Mouse (Mus musculus) neural tube, embryonic 15.5 days (tissue): ENCODE data around the gene Faah. TPM values are rescaled to one million over a fixed set of nuclear protein-coding genes. Genes with fewer than 3 reads are reported as not detected.

Experiments
- ATAC-seq: fragments of 200-750 bp; cut with Nextera tagmentation; 2 replicates; pipeline ENCODE4 v1.8.0; 2017; ENCODE audit warnings: mild to moderate bottlenecking, moderate TSS enrichment, moderate library complexity; ENCODE audit not compliant: low FRiP score
- H3K27ac ChIP-seq: fragments of 300-500 bp; sonication (generic); replicated peaks from 2 replicates; pipeline ENCODE4 v1.5.1; 2015; ENCODE audit warnings: mild to moderate bottlenecking, inconsistent platforms
- H3K27me3 ChIP-seq: fragments of 300-500 bp; sonication (generic); replicated peaks from 2 replicates; pipeline ENCODE4 v1.6.1; 2015; ENCODE audit warnings: inconsistent platforms
- H3K36me3 ChIP-seq: fragments of 300-500 bp; sonication (generic); 2 replicates; pipeline ENCODE4 v1.6.1; 2015; ENCODE audit warnings: inconsistent platforms
- H3K4me1 ChIP-seq: fragments of 300-500 bp; sonication (generic); 2 replicates; pipeline ENCODE4 v1.6.1; 2015; ENCODE audit warnings: inconsistent platforms
- H3K4me2 ChIP-seq: fragments of 300-500 bp; sonication (generic); 2 replicates; pipeline ENCODE4 v1.6.1; 2015; ENCODE audit warnings: inconsistent platforms, mild to moderate bottlenecking, moderate library complexity
- H3K4me3 ChIP-seq: fragments of 300-500 bp; sonication (generic); replicated peaks from 2 replicates; pipeline ENCODE4 v1.5.1; 2015; ENCODE audit warnings: mild to moderate bottlenecking, inconsistent platforms
- H3K9ac ChIP-seq: fragments of 300-500 bp; sonication (generic); replicated peaks from 2 replicates; pipeline ENCODE4 v1.6.1; 2015; ENCODE audit warnings: mild to moderate bottlenecking, inconsistent platforms
- H3K9me3 ChIP-seq: fragments of 300-500 bp; sonication (generic); replicated peaks from 2 replicates; pipeline ENCODE4 v1.6.1; 2016; ENCODE audit warnings: inconsistent platforms
- WGBS: fragments of 180-500 bp; shearing (Covaris S2); methylation state at CpG from one replicate; pipeline ENCODE4 v1.1.7; 2015; ENCODE audit warnings: mixed read lengths; 5-methylcytosine and 5-hydroxymethylcytosine counted together
- polyA plus RNA-seq: library from polyadenylated mRNA; unstranded; fragments of >200 nt; fragmentation: Nextera tagmentation; extraction: Ambion mirVana; gene quantifications from 2 replicates; pipeline ENCODE4 v1.2.1, GENCODE M21; 2015

The Faah gene
- polyA plus RNA-seq, 1 experiment from 2014 or later, result 22.8 TPM

DNA sequence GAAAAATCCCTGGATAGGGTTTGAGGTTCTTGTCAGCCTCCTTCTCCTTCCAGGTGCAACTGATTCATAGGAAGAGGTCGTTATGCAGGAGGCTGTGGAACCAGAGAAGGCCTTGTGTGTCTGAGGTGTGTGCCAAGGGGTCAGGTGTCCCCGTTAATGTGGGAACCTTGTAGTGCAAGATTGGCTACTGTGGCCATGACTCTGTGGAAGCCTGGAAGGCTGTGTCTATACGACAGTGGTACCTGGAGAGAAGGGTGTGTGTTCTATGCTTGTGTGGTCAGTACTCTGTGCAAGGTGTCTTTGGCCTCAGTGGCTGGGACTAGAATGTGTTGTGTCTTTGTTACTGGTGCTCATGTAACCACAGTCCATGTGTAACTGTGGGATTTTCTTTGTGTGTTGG is 77.0 kb downstream of the Faah start:
- Histone ChIP-seq H3K9me3 (no peaks in the 10 kb centered on the region), H3K4me2 (no peak overlapping the region), H3K36me3 (no peaks in the 10 kb centered on the region), H3K27me3 (peaks cover 91% of the 10 kb centered on the region), H3K9ac (no peak overlapping the region), H3K4me1 (peaks cover 29% of the 10 kb centered on the region), H3K27ac (no peak overlapping the region), H3K4me3 (no peak overlapping the region)
- ATAC-seq, result no peak
- WGBS, result 3% methylated on average over 3 of the region's 3 CpGs

DNA sequence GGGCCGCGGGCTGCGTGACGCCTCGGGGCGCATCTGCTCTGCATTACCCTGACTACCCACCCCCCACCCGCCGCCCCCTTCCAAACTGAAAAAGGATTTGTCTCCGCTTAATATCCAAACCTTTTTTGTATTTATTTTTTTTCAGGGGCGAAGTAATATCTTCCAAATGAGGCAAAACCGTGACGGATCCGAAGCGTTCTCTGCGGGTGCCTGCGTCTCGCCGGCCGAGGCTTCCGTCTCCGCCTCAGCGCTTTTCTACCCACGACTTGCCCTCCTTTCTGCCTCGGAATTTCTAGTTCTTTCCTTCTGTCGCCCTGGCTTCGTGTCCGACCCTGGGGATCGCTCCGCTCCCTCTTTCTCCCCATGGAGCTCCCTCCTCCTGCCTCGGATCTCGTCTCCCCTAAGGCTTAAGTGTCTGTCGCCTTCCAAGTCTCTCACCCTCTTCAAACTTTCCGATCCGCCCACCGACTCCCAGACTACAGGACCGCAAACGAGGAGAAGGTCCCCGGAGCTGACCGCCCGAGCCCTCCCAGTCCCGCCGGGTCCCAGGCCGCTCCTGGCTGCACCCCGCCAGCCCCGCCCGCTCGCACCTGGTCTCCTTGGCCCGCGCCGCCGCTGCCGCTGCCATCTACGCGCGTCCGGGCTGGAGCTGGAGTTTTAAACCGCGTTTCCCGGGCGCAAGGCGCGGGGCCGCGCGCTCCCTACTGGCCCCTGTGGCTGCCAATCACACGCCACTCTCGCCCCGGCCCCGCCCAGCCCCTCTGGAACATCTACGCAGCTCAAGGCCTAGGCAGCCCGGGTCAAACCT is 78.2 kb downstream of the Faah start, which contains the start of gene Dmbx1:
Dmbx1 (minus strand) TSS at position 632 of the 808 bp plus-strand sequence.
- Histone ChIP-seq H3K4me1 (peaks cover 29% of the 10 kb centered on the region), H3K27me3 (peaks cover 88% of the 10 kb centered on the region), H3K9ac (no peak within 1 kb of the TSS), H3K9me3 (no peaks in the 10 kb centered on the region), H3K4me2 (peak within 1 kb of the TSS; percentile 42), H3K4me3 (peak within 1 kb of the TSS; percentile 14; the same call in 1 of the 2 replicates), H3K36me3 (no peaks in the 10 kb centered on the region), H3K27ac (no peak within 1 kb of the TSS)
- no peak for ATAC-seq
- WGBS, result under 1% methylated on average over 71 of the region's 71 CpGs

DNA sequence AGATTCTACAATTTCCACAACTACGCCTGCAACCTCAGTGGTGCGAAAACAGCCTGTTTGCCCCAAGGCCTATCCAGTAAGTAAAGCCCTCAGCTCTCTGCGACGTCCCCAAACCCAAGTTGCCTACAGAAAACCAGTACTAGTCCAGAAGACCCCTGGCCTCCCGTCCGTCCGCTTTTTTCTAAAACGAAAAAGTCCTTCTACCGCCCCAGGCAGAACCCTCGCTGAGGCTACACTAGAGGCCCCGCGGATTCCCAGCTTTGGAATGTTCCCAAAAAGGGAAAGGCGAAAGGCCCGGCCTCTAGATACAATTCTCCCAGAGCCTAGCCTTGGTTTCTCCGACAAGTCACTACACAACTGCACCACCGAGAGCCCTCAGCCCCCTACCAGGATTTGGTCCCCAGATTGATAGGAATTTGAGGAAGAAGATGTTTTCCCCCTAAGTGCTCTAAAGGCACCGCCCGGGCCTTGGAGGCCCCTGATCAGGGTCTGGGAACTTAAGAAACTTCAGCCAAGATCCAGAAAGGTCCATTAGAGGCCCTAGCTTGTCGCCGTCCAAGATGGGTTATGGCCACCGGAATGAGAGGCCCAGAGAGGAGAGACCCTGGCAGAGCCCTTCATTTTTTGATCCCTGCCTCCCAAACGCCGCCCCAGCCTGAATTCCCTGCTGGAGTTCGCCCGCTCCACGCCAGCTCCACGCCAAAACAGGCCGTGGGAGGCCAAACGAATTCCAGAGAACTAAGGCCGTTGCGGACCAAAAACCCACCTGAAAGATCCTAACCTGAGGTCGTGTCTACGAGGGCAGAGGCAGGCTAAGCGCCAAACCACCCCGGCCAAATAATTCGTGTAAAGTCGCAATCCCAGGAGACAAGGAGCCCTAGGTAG is 79.2 kb downstream of the Faah start:
- no peaks in the 10 kb centered on the region for H3K36me3 ChIP-seq
- H3K9me3 ChIP-seq, result no peaks in the 10 kb centered on the region
- H3K4me3 ChIP-seq, result no peak overlapping the region
- WGBS, result 1% methylated on average over 37 of the region's 37 CpGs
- peaks cover 23% of the 10 kb centered on the region for H3K4me1 ChIP-seq
- ATAC-seq, result no peak
- H3K9ac ChIP-seq, result no peak overlapping the region
- peaks cover 88% of the 10 kb centered on the region for H3K27me3 ChIP-seq
- H3K27ac ChIP-seq, result no peak overlapping the region
- H3K4me2 ChIP-seq, result no peak overlapping the region

DNA sequence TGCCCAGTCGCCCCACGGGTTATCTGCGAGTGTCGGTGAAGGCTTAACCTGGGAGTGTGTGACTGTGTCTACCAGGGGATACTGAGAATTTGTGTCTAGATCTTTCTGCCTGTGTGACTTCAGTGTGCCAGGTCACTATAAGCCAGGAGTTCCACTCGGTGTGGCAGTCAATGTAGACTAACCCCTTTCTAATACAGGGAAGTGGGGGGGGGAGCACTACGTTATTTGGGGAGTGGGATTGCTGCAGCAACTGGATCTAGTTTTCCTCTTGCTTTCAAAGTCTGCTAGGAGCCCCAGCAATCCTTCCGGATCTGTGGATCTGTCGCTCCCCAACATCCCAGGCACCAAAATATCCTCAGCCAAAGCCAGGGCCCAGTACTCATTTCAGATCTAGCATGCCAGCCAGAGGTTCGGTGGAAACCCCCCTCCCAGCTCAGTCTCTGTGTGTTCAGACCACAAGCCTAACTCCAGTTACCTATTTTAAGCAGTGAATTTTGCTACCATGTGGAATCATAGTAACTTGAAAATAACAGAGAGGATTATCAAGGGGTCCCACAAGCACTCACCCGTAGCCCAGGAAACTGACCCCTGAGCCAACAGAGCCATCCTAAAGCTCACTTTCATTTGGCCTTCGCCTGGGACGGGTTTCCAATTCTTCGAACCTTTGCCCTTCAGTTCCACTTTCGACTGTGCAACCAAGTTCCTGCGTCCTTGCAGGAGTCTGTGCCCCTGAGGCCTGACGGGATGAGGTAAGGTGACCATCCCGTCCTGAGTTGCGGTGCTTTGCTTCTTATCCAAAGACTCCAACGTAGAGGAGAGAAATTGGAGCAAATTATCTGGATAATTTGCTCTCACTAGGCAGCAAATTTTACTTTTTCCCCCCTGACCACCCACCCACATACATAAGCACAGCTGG is 80.4 kb downstream of the Faah start:
- Histone ChIP-seq H3K4me3 (no peak overlapping the region), H3K9me3 (no peaks in the 10 kb centered on the region), H3K36me3 (no peaks in the 10 kb centered on the region), H3K27me3 (peaks cover 88% of the 10 kb centered on the region), H3K4me2 (no peak overlapping the region), H3K4me1 (peaks cover 23% of the 10 kb centered on the region), H3K9ac (no peak overlapping the region), H3K27ac (no peak overlapping the region)
- no peak for ATAC-seq
- 3% methylated on average over 19 of the region's 19 CpGs for WGBS

DNA sequence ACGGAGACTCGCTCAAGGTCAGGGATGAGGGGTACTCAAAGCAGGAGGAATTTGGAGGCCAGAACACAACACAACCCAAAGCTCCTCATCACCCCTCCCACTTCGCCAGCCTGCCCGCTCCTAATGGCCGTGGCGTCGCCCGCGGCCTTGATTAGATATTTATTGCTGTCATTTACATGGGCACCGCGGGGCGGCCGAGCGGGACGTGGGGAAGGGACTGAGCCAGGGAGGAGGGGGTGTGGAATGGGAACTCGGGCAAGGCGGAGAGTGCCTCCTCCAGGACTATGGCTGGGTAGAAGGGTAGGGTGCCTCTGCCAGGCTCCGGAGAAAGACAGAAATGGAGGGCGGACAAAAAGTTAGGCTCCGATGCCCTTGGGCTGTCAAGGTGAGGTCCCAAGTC is 81.1 kb downstream of the Faah start:
- H3K9ac ChIP-seq, result no peak overlapping the region
- H3K36me3 ChIP-seq, result no peaks in the 10 kb centered on the region
- H3K9me3 ChIP-seq, result no peaks in the 10 kb centered on the region
- H3K4me2 ChIP-seq, result no peak overlapping the region
- WGBS, result 1% methylated on average over 20 of the region's 20 CpGs
- no peak overlapping the region for H3K4me3 ChIP-seq
- no peak overlapping the region for H3K27ac ChIP-seq
- no peak for ATAC-seq
- peaks cover 26% of the 10 kb centered on the region for H3K4me1 ChIP-seq
- peaks cover 88% of the 10 kb centered on the region for H3K27me3 ChIP-seq

DNA sequence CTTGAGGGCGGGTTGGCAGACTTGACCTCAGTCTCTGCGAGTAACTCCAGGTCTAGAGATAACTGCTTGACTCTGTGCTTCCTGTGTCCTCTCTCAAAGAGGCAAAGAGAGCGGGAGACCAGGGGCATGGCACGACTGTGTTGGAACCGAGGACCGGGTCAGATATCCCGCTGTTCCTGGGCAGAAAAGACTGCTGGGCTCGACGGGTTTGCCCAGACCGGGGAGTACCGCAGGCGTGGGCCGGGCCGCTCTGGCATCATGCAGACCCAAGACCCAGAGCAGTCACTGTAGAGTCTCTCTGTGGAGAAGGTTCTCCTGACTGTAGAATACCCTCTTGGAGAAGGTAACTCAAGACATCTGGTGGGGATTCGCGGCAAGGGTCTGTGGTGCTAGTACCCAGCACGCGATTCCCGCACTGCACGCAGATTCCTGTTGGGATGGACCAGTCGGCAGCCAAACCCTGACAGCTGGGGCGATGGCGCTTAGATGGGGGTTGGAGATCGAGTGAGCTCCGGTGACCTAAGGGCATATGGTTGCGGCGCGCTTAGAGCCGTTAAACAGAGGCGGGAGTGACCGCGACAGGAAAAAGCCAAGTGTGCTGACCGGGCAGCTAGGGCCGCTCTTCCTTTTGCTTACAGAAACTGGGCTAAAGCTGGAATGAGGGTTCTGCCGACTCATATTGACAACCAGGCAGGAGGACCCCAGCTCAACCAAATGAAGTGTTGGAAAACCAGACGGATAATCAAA is 81.7 kb downstream of the Faah start:
- Histone ChIP-seq H3K27me3 (peaks cover 88% of the 10 kb centered on the region), H3K9ac (no peak overlapping the region), H3K27ac (no peak overlapping the region), H3K4me2 (0 out of 2 replicates have a peak overlapping the region, but pooled peaks have one; percentile 5), H3K4me1 (peaks cover 27% of the 10 kb centered on the region), H3K9me3 (no peaks in the 10 kb centered on the region), H3K36me3 (no peaks in the 10 kb centered on the region), H3K4me3 (no peak overlapping the region)
- under 1% methylated on average over 36 of the region's 36 CpGs for WGBS
- no peak; the same call in 1 of the 2 replicates for ATAC-seq

DNA sequence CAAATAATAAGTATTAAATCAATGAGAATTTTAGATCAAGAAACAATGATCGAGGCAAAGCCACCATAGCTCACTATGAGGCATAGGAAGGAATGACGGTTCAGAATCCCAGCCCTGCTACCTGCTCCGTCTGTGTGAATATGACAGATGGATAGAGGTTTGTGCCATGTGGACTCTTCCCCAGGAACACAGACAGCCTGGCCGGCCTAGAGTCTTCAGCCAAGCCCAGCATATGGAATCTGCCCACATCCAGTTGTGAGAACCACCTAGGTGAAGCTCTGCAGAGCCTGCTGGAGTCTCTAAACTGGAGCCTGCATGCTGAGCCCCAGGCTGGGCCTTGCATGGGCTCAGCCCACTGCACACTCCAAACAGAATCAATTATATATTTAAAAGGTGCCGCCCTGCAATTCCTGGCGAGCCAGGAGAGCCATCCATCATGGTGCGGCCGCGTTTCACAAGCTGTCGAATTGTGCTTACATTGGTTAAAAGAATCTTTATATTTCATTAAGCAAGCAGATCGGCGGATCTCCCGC is 86.1 kb downstream of the Faah start:
- Histone ChIP-seq H3K4me1 (peaks cover 13% of the 10 kb centered on the region), H3K27me3 (peaks cover 90% of the 10 kb centered on the region), H3K4me3 (no peak overlapping the region), H3K9me3 (no peaks in the 10 kb centered on the region), H3K27ac (no peak overlapping the region), H3K4me2 (no peak overlapping the region), H3K36me3 (no peaks in the 10 kb centered on the region), H3K9ac (no peak overlapping the region)
- 37% methylated on average over 13 of the region's 13 CpGs for WGBS
- ATAC-seq, result no peak

DNA sequence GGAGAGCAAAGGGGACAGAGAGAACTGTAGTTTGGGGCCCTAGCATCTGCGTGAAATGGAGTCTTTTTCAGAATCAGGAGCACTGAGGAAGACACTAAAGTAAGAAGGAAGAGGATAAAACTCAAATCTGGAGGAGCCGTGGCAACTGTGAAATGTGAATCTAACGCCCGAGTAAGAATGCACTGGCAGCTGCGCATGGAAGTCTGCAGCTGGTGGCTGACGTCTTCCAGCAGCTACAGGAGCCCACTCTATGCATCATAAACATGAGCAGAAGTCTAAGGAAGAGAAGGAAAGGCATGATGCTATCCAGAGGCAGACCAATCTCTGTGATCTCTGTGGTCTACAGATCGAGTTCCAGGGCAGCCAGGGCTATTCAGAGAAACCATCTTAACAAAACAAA is 90.1 kb downstream of the Faah start:
- 0 out of 2 replicates have a peak, but pooled peaks cover 9% of the 10 kb centered on the region for H3K4me1 ChIP-seq
- WGBS, result 57% methylated on average over 7 of the region's 7 CpGs
- H3K9me3 ChIP-seq, result no peaks in the 10 kb centered on the region
- no peak overlapping the region for H3K4me2 ChIP-seq
- H3K4me3 ChIP-seq, result no peak overlapping the region
- H3K27me3 ChIP-seq, result peaks cover 69% of the 10 kb centered on the region
- H3K9ac ChIP-seq, result no peak overlapping the region
- no peaks in the 10 kb centered on the region for H3K36me3 ChIP-seq
- H3K27ac ChIP-seq, result no peak overlapping the region
- ATAC-seq, result no peak

DNA sequence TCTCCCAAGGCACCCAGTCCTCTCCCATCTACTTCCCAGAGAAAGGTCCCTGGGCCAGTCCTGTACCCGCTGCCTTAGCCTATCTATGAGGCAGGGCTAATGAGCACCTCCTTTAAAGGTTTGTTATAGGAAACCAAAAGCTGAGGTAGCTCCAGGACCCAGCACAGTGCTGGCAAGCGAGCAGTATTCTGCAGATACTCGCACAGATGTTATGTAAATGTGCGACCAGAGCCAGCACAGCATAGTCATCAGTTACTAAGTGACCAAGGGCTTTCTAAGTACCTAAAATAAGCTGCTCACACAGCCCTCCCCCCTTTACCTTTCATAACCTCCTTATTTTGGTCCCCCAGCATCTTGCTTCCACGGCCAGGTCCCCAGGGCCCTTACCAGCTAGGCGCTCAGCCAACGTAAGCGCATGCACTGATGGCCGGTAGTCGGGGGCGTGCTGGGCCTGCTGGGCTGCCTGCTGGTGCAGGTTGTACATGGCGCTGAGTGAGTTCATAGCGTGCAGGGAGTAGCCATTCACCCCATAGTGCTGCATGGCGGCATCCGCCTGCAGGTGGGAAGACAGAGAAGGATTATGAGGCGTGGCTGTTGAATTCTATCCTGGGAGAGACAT is 94.4 kb downstream of the Faah start:
- no peak overlapping the region for H3K4me2 ChIP-seq
- 67% methylated on average over 16 of the region's 16 CpGs for WGBS
- 0 out of 2 replicates have a peak, but pooled peaks cover 4% of the 10 kb centered on the region for H3K4me1 ChIP-seq
- no peaks in the 10 kb centered on the region for H3K9me3 ChIP-seq
- no peak overlapping the region for H3K4me3 ChIP-seq
- no peak overlapping the region for H3K9ac ChIP-seq
- no peak for ATAC-seq
- H3K36me3 ChIP-seq, result no peaks in the 10 kb centered on the region
- H3K27ac ChIP-seq, result no peak overlapping the region
- peaks cover 59% of the 10 kb centered on the region for H3K27me3 ChIP-seq

DNA sequence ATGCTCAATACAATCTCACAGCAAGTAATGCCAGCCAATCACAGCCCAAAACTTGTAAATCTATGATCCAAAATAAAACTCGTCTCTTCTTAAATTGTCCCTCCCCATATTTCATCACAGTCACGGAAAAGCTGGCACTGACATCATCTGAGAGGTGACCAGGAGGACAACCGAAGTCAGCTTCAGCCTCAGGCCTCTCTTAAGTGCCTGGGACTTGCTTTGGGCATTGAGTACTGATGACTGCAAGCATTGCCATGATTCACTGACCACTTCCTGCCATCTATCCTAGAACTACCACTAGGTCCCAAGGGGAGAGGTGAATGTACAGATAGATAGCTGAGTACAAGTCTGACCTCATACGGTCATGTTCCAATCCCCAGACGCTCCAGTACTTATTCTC is 95.0 kb downstream of the Faah start:
- Histone ChIP-seq H3K4me3 (no peak overlapping the region), H3K36me3 (no peaks in the 10 kb centered on the region), H3K27me3 (peaks cover 59% of the 10 kb centered on the region), H3K27ac (no peak overlapping the region), H3K4me2 (no peak overlapping the region), H3K4me1 (0 out of 2 replicates have a peak, but pooled peaks cover 8% of the 10 kb centered on the region), H3K9ac (no peak overlapping the region), H3K9me3 (no peaks in the 10 kb centered on the region)
- WGBS, result 90% methylated on average over 5 of the region's 5 CpGs
- ATAC-seq, result no peak
